Mouse (Mus musculus) 3T3-L1 (cell line): ENCODE data around the gene Ikbip.

Source experiments
- DNase-seq: peaks from one replicate; pipeline ENCODE4 v3.0.0-alpha.2; 2015; ENCODE audit warnings: low read depth, low spot score

Gene Ikbip

GRCm38 (mm10) chr10:91116958-91117357 lies 34.2 kb downstream of the Ikbip start:
- no peak for DNase-seq

GRCm38 (mm10) chr10:91122646-91123045 lies 39.9 kb downstream of the Ikbip start:
- peak; percentile 25 for DNase-seq

- peak; percentile 31 for DNase-seq
These were observed 40.6 kb downstream of the Ikbip start for GRCm38 (mm10) chr10:91123281-91123827.

- peak; percentile 98 for DNase-seq
These were observed 41.4 kb downstream of the Ikbip start, which contains the start of gene Slc25a3 for GRCm38 (mm10) chr10:91123828-91124822. Gene Slc25a3, minus strand, starts transcription at chr10:91124059.

GRCm38 (mm10) chr10:91126618-91127355 lies 44.0 kb downstream of the Ikbip start:
- no peak for DNase-seq

DNA sequence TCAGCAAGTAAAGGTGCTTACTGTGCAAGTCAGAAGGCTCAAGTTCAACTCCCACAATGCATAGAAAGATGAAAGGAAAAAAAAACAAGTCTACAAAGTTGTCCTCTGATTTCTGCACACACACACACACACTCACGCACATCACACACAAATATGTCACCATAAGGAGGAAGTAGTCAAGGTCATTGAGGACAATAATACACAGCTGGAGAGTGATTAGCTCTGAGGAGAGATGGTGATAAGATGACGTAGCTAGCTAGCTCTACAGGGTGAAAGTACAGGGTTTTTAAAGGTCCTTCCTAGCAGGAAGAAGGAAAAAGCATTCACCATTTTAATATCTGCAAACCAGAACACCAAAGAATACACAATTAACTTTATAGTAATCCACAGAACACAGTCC lies 44.7 kb downstream of the Ikbip start:
- DNase-seq: no peak

DNA sequence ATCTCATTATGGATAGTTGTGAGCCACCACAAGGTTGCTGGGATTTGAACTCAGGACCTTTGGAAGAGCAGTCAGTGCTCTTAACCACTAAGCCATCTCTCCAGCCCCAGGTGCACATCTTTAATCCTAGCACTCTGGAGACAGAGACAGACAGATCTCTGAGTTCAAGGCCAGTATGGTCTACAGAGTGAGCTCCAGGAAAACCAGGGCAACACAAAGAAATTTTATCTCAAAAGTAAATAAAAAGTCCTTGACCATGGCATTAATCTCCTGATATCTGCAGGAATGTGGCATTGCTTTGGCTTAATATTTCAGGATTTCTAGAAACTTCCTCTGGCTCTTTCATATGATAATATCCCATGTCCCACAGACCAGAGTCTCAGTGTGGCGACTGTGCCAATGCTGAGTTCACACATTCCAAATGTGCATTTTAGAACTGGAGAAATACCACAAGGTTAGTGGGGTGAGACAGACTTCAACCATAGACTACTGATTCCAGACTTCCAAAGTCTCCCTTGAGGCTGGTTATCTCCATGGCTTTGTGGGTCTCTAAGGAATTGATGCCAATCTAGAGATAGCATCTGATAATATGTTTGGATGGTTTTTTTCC lies 45.9 kb downstream of the Ikbip start:
- peak; percentile 38 for DNase-seq

DNA sequence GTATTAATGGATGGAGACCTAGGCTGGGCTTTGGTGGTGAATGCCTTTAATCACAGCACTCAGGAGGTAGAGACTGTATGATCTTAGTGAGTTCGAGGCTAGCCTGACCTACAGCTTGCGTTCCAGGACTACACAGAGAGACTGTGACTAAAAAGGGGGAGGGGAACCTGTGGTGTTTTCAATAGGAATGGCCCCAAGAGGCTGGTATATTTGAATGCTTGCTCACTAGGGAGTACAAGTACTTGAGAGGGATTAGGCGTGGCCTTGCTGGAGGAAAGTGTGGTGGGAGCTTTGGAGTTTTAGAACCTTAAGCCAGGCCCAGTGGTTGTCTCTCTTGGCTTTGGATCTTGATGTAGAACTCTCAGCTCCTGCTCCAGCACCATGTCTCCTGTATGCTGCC lies 48.1 kb downstream of the Ikbip start:
- DNase-seq: no peak

- DNase-seq: no peak
These were observed 48.8 kb downstream of the Ikbip start for GRCm38 (mm10) chr10:91131565-91131964.

DNA sequence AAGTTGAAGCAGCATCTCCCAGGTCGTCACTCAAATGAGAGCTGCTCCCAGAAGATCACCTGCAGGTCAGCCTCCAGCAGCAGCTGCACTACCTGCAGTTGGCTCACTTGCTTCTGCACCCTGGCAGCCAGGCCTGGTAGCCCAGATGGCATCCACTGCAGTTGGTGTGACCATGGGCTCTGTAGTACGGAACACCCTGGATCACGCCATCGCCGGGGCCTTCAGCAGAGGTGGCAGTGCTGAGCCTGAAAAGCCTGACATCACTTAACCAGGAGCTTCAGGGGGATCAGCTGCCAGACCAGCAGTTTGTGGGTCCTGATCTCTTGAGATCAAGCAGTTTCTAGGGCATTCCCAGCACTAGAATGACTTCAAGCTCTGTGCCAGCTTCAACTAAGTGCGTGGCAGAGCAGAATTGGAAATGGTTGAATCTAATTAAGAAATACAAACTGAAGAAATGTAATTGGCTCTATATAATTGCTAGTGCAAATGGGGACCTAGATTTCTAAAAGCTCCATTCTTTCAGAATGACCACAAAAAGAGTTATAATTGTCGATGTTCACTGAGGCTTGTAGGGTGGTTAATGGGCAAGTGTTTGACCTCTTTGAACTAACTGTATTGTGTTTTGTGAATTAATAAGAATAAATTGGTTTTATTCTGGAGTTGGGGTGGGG lies 52.7 kb downstream of the Ikbip start:
- no peak for DNase-seq

GRCm38 (mm10) chr10:91137400-91137799 lies 54.7 kb downstream of the Ikbip start:
- DNase-seq: no peak

- DNase-seq: peak; percentile 82
These were observed 55.6 kb downstream of the Ikbip start for GRCm38 (mm10) chr10:91138317-91138716.

DNA sequence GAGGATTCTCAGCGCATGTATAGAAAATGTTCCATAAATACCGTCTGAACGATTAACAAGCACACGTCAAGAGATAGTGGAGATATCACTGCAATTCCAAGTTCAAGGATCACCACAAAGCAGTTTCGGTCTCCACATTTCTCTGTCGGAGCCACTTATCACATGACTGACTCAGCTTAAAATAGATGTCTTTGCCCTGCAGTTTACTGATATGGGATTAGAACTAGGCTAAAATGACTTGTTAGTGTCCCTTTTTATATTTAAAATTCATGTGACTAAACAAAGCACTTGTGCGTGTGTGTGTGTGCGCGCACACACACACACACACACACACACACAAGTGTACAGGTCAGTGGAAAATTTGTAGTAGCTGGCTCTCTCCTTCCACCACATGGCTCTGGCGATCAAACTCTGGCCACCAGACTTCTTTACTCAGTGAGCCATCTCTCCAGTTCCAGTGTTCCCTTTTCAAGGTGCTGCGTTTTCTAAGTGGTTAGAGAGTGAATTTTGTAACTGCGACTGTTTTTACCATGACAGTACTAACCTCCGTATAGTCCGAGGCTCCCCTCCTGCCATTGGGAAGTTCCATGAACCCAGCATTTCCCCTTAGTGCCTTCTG lies 56.5 kb downstream of the Ikbip start:
- no peak for DNase-seq

GRCm38 (mm10) chr10:91141564-91141963 lies 58.8 kb downstream of the Ikbip start:
- DNase-seq: peak; percentile 83

GRCm38 (mm10) chr10:91142654-91143191 lies 60.0 kb downstream of the Ikbip start:
- DNase-seq: no peak

GRCm38 (mm10) chr10:91143313-91144230 lies 60.8 kb downstream of the Ikbip start:
- DNase-seq: no peak

- DNase-seq: no peak
These were observed 62.7 kb downstream of the Ikbip start for GRCm38 (mm10) chr10:91145413-91145812.
